Mouse (Mus musculus) stomach, postnatal 0 days (tissue): ENCODE measurements around the gene Hist1h4h. TPM values are rescaled to one million over a fixed set of nuclear protein-coding genes. Genes with fewer than 3 reads are reported as not detected.

Source experiments
- ATAC-seq: fragments of 200-750 bp; cut with Nextera tagmentation; 2 replicates; pipeline ENCODE4 v1.8.0; 2017; ENCODE audit not compliant: low FRiP score, low TSS enrichment
- DNase-seq: peaks from one replicate; pipeline ENCODE4 v3.0.0-alpha.2; 2016; ENCODE audit warnings: low spot score
- H3K27ac ChIP-seq: fragments of 300-500 bp; sonication (generic); replicated peaks from 2 replicates; pipeline ENCODE4 v1.5.1; 2014; ENCODE audit warnings: mild to moderate bottlenecking, control low read depth
- H3K27me3 ChIP-seq: fragments of 300-500 bp; sonication (generic); 2 replicates; pipeline ENCODE4 v1.6.1; 2014; ENCODE audit warnings: low read length; ENCODE audit not compliant: control insufficient read depth, insufficient read depth
- H3K36me3 ChIP-seq: fragments of 300-500 bp; sonication (generic); 2 replicates; pipeline ENCODE4 v1.6.1; 2014; ENCODE audit warnings: low read length, mixed read lengths; ENCODE audit not compliant: control insufficient read depth, insufficient read depth
- H3K4me1 ChIP-seq: fragments of 300-500 bp; sonication (generic); replicated peaks from 2 replicates; pipeline ENCODE4 v1.6.1; 2014; ENCODE audit warnings: antibody characterized with exemption; ENCODE audit not compliant: control insufficient read depth, insufficient read depth
- H3K4me2 ChIP-seq: fragments of 300-500 bp; sonication (generic); replicated peaks from 2 replicates; pipeline ENCODE4 v1.6.1; 2014; ENCODE audit warnings: low read depth, mild to moderate bottlenecking, control low read depth, moderate library complexity
- H3K4me3 ChIP-seq: fragments of 300-500 bp; sonication (generic); 2 replicates; pipeline ENCODE4 v1.5.1; 2014; ENCODE audit warnings: low read depth, low read length, control low read depth
- H3K9ac ChIP-seq: fragments of 300-500 bp; sonication (generic); 2 replicates; pipeline ENCODE4 v1.6.1; 2014; ENCODE audit warnings: mild to moderate bottlenecking, low read length, control low read depth, mixed read lengths
- H3K9me3 ChIP-seq: fragments of 300-500 bp; sonication (generic); 2 replicates; pipeline ENCODE4 v1.6.1; 2016; ENCODE audit warnings: low read length; ENCODE audit not compliant: control insufficient read depth
- CTCF ChIP-seq: IDR thresholded peaks from 2 replicates; pipeline ENCODE4 v1.5.1; 2016; ENCODE audit warnings: antibody characterized with exemption, low read depth, mild to moderate bottlenecking, moderate library complexity
- EP300 ChIP-seq: optimal IDR thresholded peaks from 2 replicates; pipeline ENCODE3; 2016; ENCODE audit warnings: antibody characterized with exemption
- WGBS: fragments of 180-500 bp; shearing (Covaris S2); extraction: QIAGEN DNeasy Blood & Tissue Kit; methylation state at CpG from one replicate; pipeline ENCODE4 v1.1.7; 2014; 5-methylcytosine and 5-hydroxymethylcytosine counted together
- polyA plus RNA-seq: library from polyadenylated mRNA; unstranded; fragments of >200 nt; fragmentation: Nextera tagmentation; extraction: Ambion mirVana; gene quantifications from 2 replicates; pipeline ENCODE4 v1.2.1, GENCODE M21; 2015

Gene Hist1h4h
- polyA plus RNA-seq, 1 experiment from 2014 or later = 18.3 TPM

GRCm38 (mm10) chr13:23523976-23524375 lies 6.9 kb upstream of the Hist1h4h start:
- no peaks in the 10 kb centered on the region for H3K4me1 ChIP-seq
- H3K4me3 ChIP-seq = no peak overlapping the region
- TF ChIP-seq CTCF (no peak), EP300 (no peak)
- no peaks in the 10 kb centered on the region for H3K36me3 ChIP-seq
- no peak overlapping the region for H3K9ac ChIP-seq
- WGBS = 43% methylated on average over 5 of the region's 5 CpGs
- no peak overlapping the region for H3K27ac ChIP-seq
- H3K9me3 ChIP-seq = no peaks in the 10 kb centered on the region
- no peak overlapping the region for H3K4me2 ChIP-seq
- DNase-seq (no peak), ATAC-seq (no peak)
- H3K27me3 ChIP-seq = no peaks in the 10 kb centered on the region

GRCm38 (mm10) chr13:23524654-23525053 lies 6.2 kb upstream of the Hist1h4h start:
- H3K36me3 ChIP-seq = no peaks in the 10 kb centered on the region
- no peak overlapping the region for H3K27ac ChIP-seq
- no peaks in the 10 kb centered on the region for H3K4me1 ChIP-seq
- H3K9me3 ChIP-seq = no peaks in the 10 kb centered on the region
- no peak overlapping the region for H3K9ac ChIP-seq
- peak; percentile 92 for TF ChIP-seq CTCF
- no peak for TF ChIP-seq EP300
- no peaks in the 10 kb centered on the region for H3K27me3 ChIP-seq
- 12% methylated on average over 5 of the region's 5 CpGs for WGBS
- no peak overlapping the region for H3K4me2 ChIP-seq
- ATAC-seq (peak; percentile 51; the same call in 1 of the 2 replicates), DNase-seq (peak; percentile 88)
- no peak overlapping the region for H3K4me3 ChIP-seq

GRCm38 (mm10) chr13:23525901-23526300 lies 4.9 kb upstream of the Hist1h4h start:
- TF ChIP-seq EP300 (no peak), CTCF (no peak)
- H3K9ac ChIP-seq = no peak overlapping the region
- H3K27ac ChIP-seq = no peak overlapping the region
- no peaks in the 10 kb centered on the region for H3K27me3 ChIP-seq
- H3K4me1 ChIP-seq = no peaks in the 10 kb centered on the region
- peak overlapping the region; percentile 39 for H3K4me3 ChIP-seq
- DNase-seq = no peak
- H3K36me3 ChIP-seq = no peaks in the 10 kb centered on the region
- peak overlapping the region; percentile 51 for H3K4me2 ChIP-seq
- no peaks in the 10 kb centered on the region for H3K9me3 ChIP-seq
- no peak for ATAC-seq
- 5% methylated on average over 10 of the region's 10 CpGs for WGBS

GRCm38 (mm10) chr13:23526312-23526711 lies 4.5 kb upstream of the Hist1h4h start:
- peak; percentile 40 for ATAC-seq
- under 1% methylated on average over 17 of the region's 17 CpGs for WGBS
- peak; percentile 89 for DNase-seq
- Histone ChIP-seq H3K27ac (no peak overlapping the region), H3K4me1 (no peaks in the 10 kb centered on the region), H3K9ac (0 out of 2 replicates have a peak overlapping the region, but pooled peaks have one; percentile 39), H3K4me3 (peak overlapping the region; percentile 39), H3K4me2 (peak overlapping the region; percentile 51), H3K27me3 (no peaks in the 10 kb centered on the region), H3K36me3 (no peaks in the 10 kb centered on the region), H3K9me3 (no peaks in the 10 kb centered on the region)
- TF ChIP-seq CTCF = no peak

GRCm38 (mm10) chr13:23529005-23529404 lies 1.8 kb upstream of the Hist1h4h start:
- Histone ChIP-seq H3K4me2 (no peak overlapping the region), H3K9me3 (no peaks in the 10 kb centered on the region), H3K27ac (no peak overlapping the region), H3K4me1 (no peaks in the 10 kb centered on the region), H3K27me3 (no peaks in the 10 kb centered on the region), H3K9ac (no peak overlapping the region), H3K36me3 (no peaks in the 10 kb centered on the region), H3K4me3 (no peak overlapping the region)
- WGBS = 70% methylated on average over 5 of the region's 5 CpGs
- DNase-seq (no peak), ATAC-seq (no peak)
- TF ChIP-seq CTCF (no peak), EP300 (no peak)

- Histone ChIP-seq H3K4me3 (peak overlapping the region; percentile 60), H3K27me3 (no peaks in the 10 kb centered on the region), H3K27ac (peak overlapping the region; percentile 98), H3K36me3 (no peaks in the 10 kb centered on the region), H3K9ac (peak overlapping the region; percentile 78), H3K4me1 (no peaks in the 10 kb centered on the region), H3K9me3 (no peaks in the 10 kb centered on the region), H3K4me2 (peak overlapping the region; percentile 73)
- ATAC-seq (no peak), DNase-seq (no peak)
- TF ChIP-seq CTCF (no peak), EP300 (no peak)
- WGBS = 4% methylated on average over 2 of the region's 2 CpGs
Observed at GRCm38 (mm10) chr13:23529480-23530165, 1.2 kb upstream of the Hist1h4h start.
